Mouse (Mus musculus) heart, embryonic 14.5 days (tissue): ENCODE measurements around the gene Rab3b. TPM values are rescaled to one million over a fixed set of nuclear protein-coding genes. Genes with fewer than 3 reads are reported as not detected.

Source experiments
- ATAC-seq: fragments of 200-750 bp; cut with Nextera tagmentation; 2 replicates; pipeline ENCODE4 v1.8.0; 2017; ENCODE audit warnings: low read depth, moderate TSS enrichment; ENCODE audit not compliant: insufficient number of reproducible peaks, insufficient read depth, low FRiP score
- H3K27ac ChIP-seq, 2 experiments: fragments of 200-500 bp in 1 of 2; fragments of 300-500 bp in 1 of 2; sonication (generic) in 1 of 2; replicated peaks in 1 of 2; 2 replicates each; pipeline ENCODE4 v1.5.1; 2012 to 2014; ENCODE audit warnings: low read depth in 2 of 2, low read length in 2 of 2, control low read depth in 1 of 2, mild to moderate bottlenecking in 1 of 2, mixed read lengths in 1 of 2; ENCODE audit not compliant: control insufficient read depth in 1 of 2, insufficient read depth in 1 of 2
- H3K27me3 ChIP-seq: fragments of 300-500 bp; sonication (generic); 2 replicates; pipeline ENCODE4 v1.6.1; 2014; ENCODE audit warnings: mild to moderate bottlenecking, low read length, control low read depth; ENCODE audit not compliant: control insufficient read depth, insufficient read depth
- H3K36me3 ChIP-seq: fragments of 300-500 bp; sonication (generic); 2 replicates; pipeline ENCODE4 v1.6.1; 2014; ENCODE audit warnings: mild to moderate bottlenecking, control low read depth, low read length, mixed read lengths; ENCODE audit not compliant: control insufficient read depth, insufficient read depth
- H3K4me1 ChIP-seq, 2 experiments: fragments of 200-500 bp in 1 of 2; fragments of 300-500 bp in 1 of 2; sonication (generic) in 1 of 2; 2 replicates each; pipeline ENCODE4 v1.6.1; 2012 to 2014; ENCODE audit warnings: low read length in 2 of 2, control low read depth in 1 of 2, mixed read lengths in 1 of 2; ENCODE audit not compliant: control insufficient read depth in 2 of 2, insufficient read depth in 2 of 2
- H3K4me2 ChIP-seq: fragments of 300-500 bp; sonication (generic); 2 replicates; pipeline ENCODE4 v1.6.1; 2014; ENCODE audit warnings: mild to moderate bottlenecking, low read length
- H3K4me3 ChIP-seq, 2 experiments: fragments of 200-500 bp in 1 of 2; fragments of 300-500 bp in 1 of 2; sonication (generic) in 1 of 2; 2 replicates each; pipeline ENCODE4 v1.5.1; 2012 to 2014; ENCODE audit warnings: low read length in 2 of 2, mild to moderate bottlenecking in 2 of 2, control low read depth in 1 of 2, low read depth in 1 of 2, moderate library complexity in 1 of 2; ENCODE audit not compliant: control insufficient read depth in 1 of 2, insufficient read depth in 1 of 2
- H3K9ac ChIP-seq: fragments of 300-500 bp; sonication (generic); 2 replicates; pipeline ENCODE4 v1.6.1; 2014; ENCODE audit warnings: mild to moderate bottlenecking, low read length
- H3K9me3 ChIP-seq: fragments of 300-500 bp; sonication (generic); 2 replicates; pipeline ENCODE4 v1.6.1; 2016; ENCODE audit warnings: low read length, control low read depth; ENCODE audit not compliant: control insufficient read depth
- WGBS: fragments of 180-500 bp; shearing (Covaris S2); extraction: QIAGEN DNeasy Blood & Tissue Kit; methylation state at CpG from one replicate; pipeline ENCODE4 v1.1.7; 2014; 5-methylcytosine and 5-hydroxymethylcytosine counted together
- polyA plus RNA-seq: library from polyadenylated mRNA; unstranded; fragments of >200 nt; fragmentation: Nextera tagmentation; extraction: Ambion mirVana; gene quantifications from 2 replicates; pipeline ENCODE4 v1.2.1, GENCODE M21; 2014

Rab3b gene
- polyA plus RNA-seq, 1 experiment from 2014 or later: 6.6 TPM

DNA sequence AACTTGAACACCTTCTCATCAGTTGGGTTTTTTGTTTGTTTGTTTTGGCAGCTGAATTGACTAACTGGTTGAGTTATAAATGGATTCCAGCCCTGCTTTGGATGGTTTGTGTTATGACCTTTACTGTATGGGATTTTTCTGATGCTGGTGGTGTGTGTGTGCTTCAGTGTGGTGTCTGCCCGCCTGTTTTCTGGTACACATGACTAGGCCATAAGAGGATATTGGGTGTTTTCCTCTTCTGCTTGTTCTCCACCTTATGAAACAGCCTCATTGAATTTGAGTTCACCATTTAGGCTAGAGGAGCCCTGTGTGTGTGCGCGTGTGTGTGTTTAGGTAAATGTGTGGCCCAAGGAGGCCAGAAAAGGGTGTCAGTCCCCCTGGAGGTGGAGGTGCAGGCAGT, 43.4 kb upstream of the Rab3b start:
- Histone ChIP-seq H3K27me3 (no peaks in the 10 kb centered on the region), H3K9me3 (no peaks in the 10 kb centered on the region), H3K27ac (peak overlapping the region; percentile 99 to 100), H3K4me2 (peak overlapping the region; percentile 79), H3K9ac (peak overlapping the region; percentile 98), H3K4me1 (peaks cover 8 to 46% of the 10 kb centered on the region in 2 experiments), H3K4me3 (peak overlapping the region; percentile 97 to 100), H3K36me3 (peaks cover 5% of the 10 kb centered on the region; the same call in 1 of the 2 replicates)
- no peak for ATAC-seq
- 38% methylated on average over 3 of the region's 3 CpGs for WGBS

DNA sequence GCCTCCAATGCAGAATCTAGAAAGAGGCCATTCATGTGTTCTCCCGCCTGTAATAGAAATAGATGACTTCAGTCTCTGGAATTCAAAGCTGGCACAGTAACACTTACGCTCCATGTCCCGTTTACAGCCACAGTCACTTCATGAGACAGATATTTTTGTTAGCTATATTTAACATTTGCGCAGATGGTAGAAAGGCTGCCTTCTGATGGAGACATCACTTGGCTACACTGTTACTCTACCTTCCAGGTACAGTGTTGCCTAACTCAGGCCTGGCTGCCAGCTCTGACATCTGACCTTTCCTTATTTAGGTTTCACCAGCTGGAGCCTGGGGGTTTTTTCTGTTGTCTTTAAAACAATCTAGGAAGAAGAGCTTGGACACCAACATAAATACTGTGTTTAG, 40.8 kb upstream of the Rab3b start:
- Histone ChIP-seq H3K4me2 (peak overlapping the region; percentile 50), H3K27ac (peak overlapping the region; percentile 82 to 92), H3K9ac (peak overlapping the region; percentile 45), H3K4me3 (no peak overlapping the region), H3K27me3 (no peaks in the 10 kb centered on the region), H3K36me3 (peaks cover 9% of the 10 kb centered on the region; the same call in 1 of the 2 replicates), H3K4me1 (peaks cover 10 to 40% of the 10 kb centered on the region in 2 experiments), H3K9me3 (no peaks in the 10 kb centered on the region)
- no peak for ATAC-seq
- WGBS: 29% methylated on average over 4 of the region's 4 CpGs

DNA sequence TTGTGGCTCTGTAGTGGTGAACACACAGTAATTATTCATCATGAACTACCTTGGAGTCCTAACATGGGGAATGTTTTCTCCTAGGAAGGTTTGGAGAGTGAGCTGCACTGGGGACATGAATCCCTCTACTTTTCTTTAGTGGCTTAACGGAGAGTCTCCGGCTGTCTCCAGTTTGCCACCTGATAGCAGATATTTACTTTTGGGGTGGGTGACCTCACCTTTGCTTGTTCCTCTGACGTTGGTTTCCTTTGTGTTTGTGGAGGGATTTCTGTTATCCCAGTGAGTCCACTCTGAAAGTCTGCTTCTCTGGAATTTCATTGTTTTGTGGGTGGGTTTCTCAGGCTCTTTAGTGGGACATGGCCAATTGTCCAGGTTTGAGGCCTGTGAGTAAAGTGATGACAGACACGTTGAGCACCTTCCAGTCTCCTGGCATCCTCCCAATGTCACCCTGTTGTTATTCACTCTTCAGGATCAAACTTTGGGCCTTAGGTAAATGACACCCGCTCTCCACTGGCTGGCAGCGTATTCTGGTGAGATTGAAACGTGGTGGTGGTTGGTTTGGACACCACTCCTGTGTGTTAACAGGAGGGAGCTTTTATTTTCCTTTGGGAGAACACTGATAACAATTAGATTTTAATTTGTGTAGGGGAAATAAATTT, 36.8 kb upstream of the Rab3b start:
- H3K9me3 ChIP-seq: no peaks in the 10 kb centered on the region
- ATAC-seq: no peak
- H3K27ac ChIP-seq: no peak overlapping the region
- peaks cover 6 to 30% of the 10 kb centered on the region in 2 experiments; a peak in 3 of 4 replicates for H3K4me1 ChIP-seq
- no peak overlapping the region for H3K4me2 ChIP-seq
- no peak overlapping the region for H3K4me3 ChIP-seq
- H3K27me3 ChIP-seq: no peaks in the 10 kb centered on the region
- peaks cover 9% of the 10 kb centered on the region; the same call in 1 of the 2 replicates for H3K36me3 ChIP-seq
- 59% methylated on average over 7 of the region's 7 CpGs for whole genome bisulfite sequencing
- no peak overlapping the region for H3K9ac ChIP-seq

DNA sequence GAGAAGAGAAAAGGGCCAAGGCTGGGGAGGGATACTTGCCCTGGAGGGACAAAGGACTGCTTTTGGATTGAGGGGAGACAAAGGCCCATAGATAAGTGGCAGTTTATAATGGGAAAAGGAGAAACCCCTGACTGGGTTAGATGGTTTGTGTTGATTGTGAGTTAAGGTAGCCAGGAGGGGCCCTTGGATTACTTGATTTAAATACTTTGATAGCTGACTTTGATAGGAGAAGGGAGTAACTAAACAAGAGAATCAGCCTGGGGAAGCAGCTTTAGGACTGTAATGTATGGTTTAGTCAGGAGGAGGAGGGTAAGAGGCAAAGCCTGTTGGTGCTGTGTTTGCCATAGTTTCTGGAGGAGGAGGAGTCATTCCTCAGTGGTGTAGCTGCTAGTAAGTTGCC, 35.5 kb upstream of the Rab3b start:
- Histone ChIP-seq H3K4me2 (no peak overlapping the region), H3K9me3 (no peaks in the 10 kb centered on the region), H3K27ac (no peak overlapping the region), H3K27me3 (no peaks in the 10 kb centered on the region), H3K4me3 (no peak overlapping the region), H3K4me1 (peaks cover 4 to 23% of the 10 kb centered on the region in 2 experiments; a peak in 3 of 4 replicates), H3K9ac (no peak overlapping the region), H3K36me3 (peaks cover 9% of the 10 kb centered on the region; the same call in 1 of the 2 replicates)
- ATAC-seq: no peak

GRCm38 (mm10) chr4:108845824-108846569, 32.9 kb upstream of the Rab3b start:
- peaks cover 4 to 25% of the 10 kb centered on the region in 2 experiments; a peak in 3 of 4 replicates for H3K4me1 ChIP-seq
- ATAC-seq: no peak
- H3K9me3 ChIP-seq: no peaks in the 10 kb centered on the region
- no peak overlapping the region for H3K4me3 ChIP-seq
- no peak overlapping the region for H3K27ac ChIP-seq
- H3K4me2 ChIP-seq: no peak overlapping the region
- no peaks in the 10 kb centered on the region for H3K27me3 ChIP-seq
- peaks cover 14% of the 10 kb centered on the region for H3K36me3 ChIP-seq
- 82% methylated on average over 5 of the region's 5 CpGs for WGBS
- H3K9ac ChIP-seq: no peak overlapping the region

DNA sequence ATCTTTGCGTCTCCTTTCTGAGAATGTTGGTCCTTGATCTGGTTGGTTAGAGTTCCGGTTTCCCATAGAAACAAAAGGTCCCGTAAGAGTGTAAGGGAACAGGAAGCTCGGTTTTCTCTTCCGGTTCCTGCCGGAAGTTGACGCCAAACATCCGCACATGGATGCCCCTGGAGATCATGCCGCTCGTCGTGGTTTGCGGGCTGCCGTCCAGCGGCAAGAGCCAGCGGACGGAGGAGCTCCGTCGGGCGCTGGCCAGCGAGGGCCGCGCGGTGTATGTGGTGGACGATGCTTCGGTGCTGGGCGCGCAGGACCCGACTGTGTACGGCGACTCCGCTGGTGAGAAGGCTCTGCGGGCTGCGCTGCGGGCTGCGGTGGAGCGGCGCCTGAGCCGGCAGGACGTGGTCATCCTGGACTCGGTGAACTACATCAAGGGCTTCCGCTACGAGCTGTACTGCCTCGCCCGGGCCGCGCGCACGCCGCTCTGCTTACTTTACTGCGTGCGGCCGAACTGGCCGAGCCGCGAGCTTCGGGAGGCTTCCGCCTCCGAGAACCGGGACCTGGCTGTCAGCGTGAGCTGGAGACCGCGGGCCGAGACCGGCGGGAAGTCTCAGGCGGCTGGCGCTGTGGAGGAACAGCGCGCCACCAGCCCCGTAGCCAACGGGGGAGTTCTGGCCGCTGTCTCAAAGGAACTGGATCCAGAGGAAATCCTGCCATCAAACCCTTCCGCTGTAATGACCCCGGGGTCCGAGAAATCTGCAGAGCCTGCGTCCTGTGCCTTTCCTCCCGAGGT, 31.0 kb upstream of the Rab3b start, which contains the start of gene Kti12:
TSS of gene Kti12 (plus strand) at position 71 of the 790 bp plus-strand sequence.
- Histone ChIP-seq H3K36me3 (peaks cover 22% of the 10 kb centered on the region), H3K27ac (peak within 1 kb of the TSS; percentile 73 to 94), H3K27me3 (no peaks in the 10 kb centered on the region), H3K4me3 (peak within 1 kb of the TSS; percentile 80 to 93), H3K9me3 (no peaks in the 10 kb centered on the region), H3K4me2 (peak within 1 kb of the TSS; percentile 85), H3K4me1 (peaks cover 2 to 18% of the 10 kb centered on the region in 2 experiments; a peak in 3 of 4 replicates), H3K9ac (peak within 1 kb of the TSS; percentile 89)
- under 1% methylated on average over 77 of the region's 77 CpGs for WGBS
- ATAC-seq: peak; percentile 75

DNA sequence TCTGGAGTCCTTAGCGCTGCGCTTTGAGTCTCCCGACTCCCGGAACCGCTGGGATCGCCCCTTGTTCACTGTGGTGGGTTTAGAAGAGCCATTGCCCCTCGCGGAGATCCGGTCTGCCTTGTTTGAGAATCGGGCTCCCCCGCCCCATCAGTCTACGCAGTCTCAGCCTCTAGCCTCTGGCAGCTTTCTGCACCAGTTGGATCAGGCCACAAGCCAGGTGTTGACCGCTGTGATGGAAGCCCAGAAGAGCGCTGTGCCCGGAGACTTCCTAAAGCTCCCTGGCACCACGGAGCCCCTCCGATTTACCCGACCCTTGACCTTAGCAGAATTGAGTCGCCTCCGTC, 30.4 kb upstream of the Rab3b start, which contains the start of gene A730015C16Rik:
TSS of gene A730015C16Rik (minus strand) at position 115 of the 344 bp plus-strand sequence.
- no peaks in the 10 kb centered on the region for H3K27me3 ChIP-seq
- peak within 1 kb of the TSS; percentile 80 to 93 for H3K4me3 ChIP-seq
- H3K4me1 ChIP-seq: peaks cover 2 to 18% of the 10 kb centered on the region in 2 experiments; a peak in 3 of 4 replicates
- peak within 1 kb of the TSS; percentile 89 for H3K9ac ChIP-seq
- H3K9me3 ChIP-seq: no peaks in the 10 kb centered on the region
- WGBS: 12% methylated on average over 20 of the region's 20 CpGs
- peak within 1 kb of the TSS; percentile 73 to 94 for H3K27ac ChIP-seq
- H3K4me2 ChIP-seq: peak within 1 kb of the TSS; percentile 85
- H3K36me3 ChIP-seq: peaks cover 27% of the 10 kb centered on the region
- no peak for ATAC-seq
